Mouse (Mus musculus) spleen, postnatal 10 days (tissue): Measurements from ENCODE around the gene Cyp26a1.

Experiments used
- DNase-seq, 2 experiments: peaks; one replicate each; pipeline ENCODE4 v3.0.0; 2021 to 2022; ENCODE audit warnings: low spot score in 2 of 2

The Cyp26a1 gene

GRCm38 (mm10) chr19:37698273-37699160 lies 919 bp downstream of the Cyp26a1 start:
- no peak for DNase-seq

GRCm38 (mm10) chr19:37699711-37700110 lies 2.1 kb downstream of the Cyp26a1 start:
- no peak for DNase-seq

- no peak for DNase-seq
These were observed 4.9 kb downstream of the Cyp26a1 start for GRCm38 (mm10) chr19:37702377-37703076.

GRCm38 (mm10) chr19:37703902-37704509 lies 6.4 kb downstream of the Cyp26a1 start:
- peak; percentile 71 to 83 for DNase-seq

GRCm38 (mm10) chr19:37705722-37706121 lies 8.1 kb downstream of the Cyp26a1 start:
- DNase-seq = no peak

- DNase-seq = no peak
These were observed 17.1 kb downstream of the Cyp26a1 start for GRCm38 (mm10) chr19:37714681-37715080.

- no peak for DNase-seq
These were observed 18.4 kb downstream of the Cyp26a1 start for GRCm38 (mm10) chr19:37715980-37716379.

- DNase-seq = no peak
These were observed 19.1 kb downstream of the Cyp26a1 start for GRCm38 (mm10) chr19:37716524-37717175.

GRCm38 (mm10) chr19:37719166-37719565 lies 21.6 kb downstream of the Cyp26a1 start:
- DNase-seq = no peak

- DNase-seq = no peak
These were observed 27.0 kb downstream of the Cyp26a1 start for GRCm38 (mm10) chr19:37724591-37724990.

- DNase-seq = no peak
These were observed 29.0 kb downstream of the Cyp26a1 start for GRCm38 (mm10) chr19:37726585-37726984.

- DNase-seq = no peak
These were observed 29.8 kb downstream of the Cyp26a1 start for GRCm38 (mm10) chr19:37727366-37727765.

GRCm38 (mm10) chr19:37735426-37735825 lies 37.8 kb downstream of the Cyp26a1 start:
- DNase-seq = peak in 1 of 2 experiments; percentile 5

GRCm38 (mm10) chr19:37738575-37738974 lies 41.0 kb downstream of the Cyp26a1 start:
- no peak for DNase-seq

- DNase-seq = no peak
These were observed 42.4 kb downstream of the Cyp26a1 start for GRCm38 (mm10) chr19:37740043-37740442.
